Mouse (Mus musculus) liver, embryonic 12.5 days (tissue): ENCODE measurements around the gene Rab3il1. TPM values are rescaled to one million over a fixed set of nuclear protein-coding genes. Genes with fewer than 3 reads are reported as not detected.
A peak's percentile ranks its signal among the peaks of the same experiment; 100 is the strongest.

Source experiments
- ATAC-seq: fragments of 200-750 bp; cut with Nextera tagmentation; 2 replicates; pipeline ENCODE4 v1.8.0; 2017; ENCODE audit warnings: moderate number of reproducible peaks, mild to moderate bottlenecking, moderate library complexity
- H3K27ac ChIP-seq: fragments of 300-500 bp; sonication (generic); 2 replicates; pipeline ENCODE4 v1.5.1; 2016; ENCODE audit warnings: mild to moderate bottlenecking
- H3K27me3 ChIP-seq: fragments of 300-500 bp; sonication (generic); replicated peaks from 2 replicates; pipeline ENCODE4 v1.6.1; 2016; ENCODE audit warnings: mild to moderate bottlenecking, moderate library complexity
- H3K36me3 ChIP-seq: fragments of 300-500 bp; sonication (generic); 2 replicates; pipeline ENCODE4 v1.6.1; 2016; ENCODE audit warnings: mild to moderate bottlenecking, moderate library complexity
- H3K4me1 ChIP-seq: fragments of 300-500 bp; sonication (generic); 2 replicates; pipeline ENCODE4 v1.6.1; 2016
- H3K4me2 ChIP-seq: fragments of 300-500 bp; sonication (generic); 2 replicates; pipeline ENCODE4 v1.6.1; 2016; ENCODE audit warnings: mild to moderate bottlenecking, moderate library complexity
- H3K4me3 ChIP-seq: fragments of 300-500 bp; sonication (generic); 2 replicates; pipeline ENCODE4 v1.5.1; 2016; ENCODE audit warnings: mild to moderate bottlenecking, moderate library complexity
- H3K9ac ChIP-seq: fragments of 300-500 bp; sonication (generic); 2 replicates; pipeline ENCODE4 v1.6.1; 2016; ENCODE audit warnings: mild to moderate bottlenecking, moderate library complexity
- H3K9me3 ChIP-seq: fragments of 300-500 bp; sonication (generic); replicated peaks from 2 replicates; pipeline ENCODE4 v1.6.1; 2016; ENCODE audit warnings: mild to moderate bottlenecking, moderate library complexity
- WGBS: fragments of 180-500 bp; shearing (Covaris S2); methylation state at CpG from one replicate; pipeline ENCODE4 v1.1.7; 2016; ENCODE audit not compliant: insufficient replicate concordance; 5-methylcytosine and 5-hydroxymethylcytosine counted together
- polyA plus RNA-seq: library from polyadenylated mRNA; unstranded; fragments of >200 nt; fragmentation: Nextera tagmentation; extraction: Ambion mirVana; gene quantifications from 2 replicates; pipeline ENCODE4 v1.2.1, GENCODE M21; 2016

The Rab3il1 gene
- polyA plus RNA-seq, 1 experiment from 2014 or later = 191 TPM

- Histone ChIP-seq H3K4me2 (no peak overlapping the region), H3K27me3 (peaks cover 19% of the 10 kb centered on the region; the same call in 1 of the 2 replicates), H3K9me3 (0 out of 2 replicates have a peak, but pooled peaks cover 4% of the 10 kb centered on the region), H3K4me1 (peaks cover 22% of the 10 kb centered on the region), H3K36me3 (no peaks in the 10 kb centered on the region), H3K27ac (no peak overlapping the region), H3K9ac (no peak overlapping the region), H3K4me3 (no peak overlapping the region)
- 59% methylated on average over 12 of the region's 12 CpGs for WGBS
- no peak for ATAC-seq
These were observed 4.0 kb upstream of the Rab3il1 start for GRCm38 (mm10) chr19:9997204-9998062.

- ATAC-seq = no peak
- Histone ChIP-seq H3K27me3 (peaks cover 19% of the 10 kb centered on the region; the same call in 1 of the 2 replicates), H3K27ac (no peak overlapping the region), H3K9ac (no peak overlapping the region), H3K9me3 (0 out of 2 replicates have a peak, but pooled peaks cover 5% of the 10 kb centered on the region), H3K4me1 (peaks cover 16% of the 10 kb centered on the region), H3K36me3 (no peaks in the 10 kb centered on the region), H3K4me2 (no peak overlapping the region), H3K4me3 (no peak overlapping the region)
- 68% methylated on average over 2 of the region's 2 CpGs for WGBS
These were observed 3.4 kb upstream of the Rab3il1 start for GRCm38 (mm10) chr19:9998063-9998416.

GRCm38 (mm10) chr19:9998736-9999486, 2.6 kb upstream of the Rab3il1 start:
- Histone ChIP-seq H3K4me1 (peaks cover 10% of the 10 kb centered on the region), H3K9ac (no peak overlapping the region), H3K4me2 (no peak overlapping the region), H3K4me3 (no peak overlapping the region), H3K9me3 (0 out of 2 replicates have a peak, but pooled peaks cover 5% of the 10 kb centered on the region), H3K27ac (no peak overlapping the region), H3K36me3 (no peaks in the 10 kb centered on the region), H3K27me3 (peaks cover 19% of the 10 kb centered on the region; the same call in 1 of the 2 replicates)
- 55% methylated on average over 13 of the region's 13 CpGs for WGBS
- no peak for ATAC-seq

- Histone ChIP-seq H3K4me3 (no peak overlapping the region), H3K4me1 (peaks cover 14% of the 10 kb centered on the region), H3K9ac (no peak overlapping the region), H3K27ac (no peak overlapping the region), H3K9me3 (0 out of 2 replicates have a peak, but pooled peaks cover 5% of the 10 kb centered on the region), H3K27me3 (peaks cover 19% of the 10 kb centered on the region; the same call in 1 of the 2 replicates), H3K4me2 (no peak overlapping the region), H3K36me3 (no peaks in the 10 kb centered on the region)
- 17% methylated on average over 3 of the region's 3 CpGs for WGBS
- peak; percentile 56; the same call in 1 of the 2 replicates for ATAC-seq
These were observed 1.1 kb upstream of the Rab3il1 start for GRCm38 (mm10) chr19:10000330-10000729.

- Histone ChIP-seq H3K9me3 (0 out of 2 replicates have a peak, but pooled peaks cover 5% of the 10 kb centered on the region), H3K4me3 (no peak overlapping the region), H3K36me3 (no peaks in the 10 kb centered on the region), H3K27me3 (0 out of 2 replicates have a peak, but pooled peaks cover 9% of the 10 kb centered on the region), H3K27ac (no peak overlapping the region), H3K4me1 (0 out of 2 replicates have a peak, but pooled peaks cover 4% of the 10 kb centered on the region), H3K4me2 (no peak overlapping the region), H3K9ac (no peak overlapping the region)
- no peak for ATAC-seq
- 89% methylated on average over 1 of the region's 1 CpGs for whole genome bisulfite sequencing
These were observed 2.2 kb downstream of the Rab3il1 start for GRCm38 (mm10) chr19:10003696-10004095.

DNA sequence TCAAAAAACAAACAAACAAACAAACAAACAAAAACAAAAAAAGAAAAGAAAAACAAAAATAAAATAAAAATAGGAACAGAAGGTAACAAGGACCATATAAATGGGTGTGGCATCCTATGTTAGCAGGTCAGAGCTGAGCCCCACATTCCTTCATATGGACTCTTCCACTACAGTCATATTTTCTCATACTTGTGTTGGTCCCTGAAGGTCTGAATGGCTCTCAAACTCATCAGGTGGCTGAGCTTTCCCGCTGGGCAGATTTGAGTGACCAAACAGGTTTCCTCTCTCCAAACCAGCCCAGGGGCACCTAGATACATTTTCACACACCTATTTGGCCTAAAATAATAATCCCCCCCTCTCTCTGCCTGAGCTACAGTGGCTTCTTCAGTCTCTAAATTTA, 9.9 kb downstream of the Rab3il1 start:
- Histone ChIP-seq H3K9me3 (no peaks in the 10 kb centered on the region), H3K4me1 (peaks cover 67% of the 10 kb centered on the region), H3K27ac (no peak overlapping the region), H3K4me3 (no peak overlapping the region), H3K4me2 (no peak overlapping the region), H3K36me3 (peaks cover 2% of the 10 kb centered on the region), H3K9ac (no peak overlapping the region), H3K27me3 (no peaks in the 10 kb centered on the region)
- 88% methylated on average over 1 of the region's 1 CpGs for WGBS
- no peak for ATAC-seq

- peak overlapping the region; percentile 98 for H3K4me2 ChIP-seq
- no peak for ATAC-seq
- 59% methylated on average over 6 of the region's 6 CpGs for WGBS
These were observed 11.4 kb downstream of the Rab3il1 start for GRCm38 (mm10) chr19:10012827-10013278.

GRCm38 (mm10) chr19:10013348-10013747, 11.9 kb downstream of the Rab3il1 start:
- ATAC-seq = no peak
- H3K27ac ChIP-seq = peak overlapping the region; percentile 98
- peak overlapping the region; percentile 98 for H3K4me2 ChIP-seq
- no peaks in the 10 kb centered on the region for H3K9me3 ChIP-seq
- peak overlapping the region; percentile 75 for H3K4me3 ChIP-seq
- H3K36me3 ChIP-seq = peaks cover 9% of the 10 kb centered on the region
- H3K9ac ChIP-seq = peak overlapping the region; percentile 93
- WGBS = 35% methylated on average over 3 of the region's 3 CpGs
- H3K27me3 ChIP-seq = no peaks in the 10 kb centered on the region
- peaks cover 84% of the 10 kb centered on the region for H3K4me1 ChIP-seq

More at GRCm38 (mm10) chr19:10012827-10013278, 11.4 kb downstream of the Rab3il1 start:
- Histone ChIP-seq H3K9me3 (no peaks in the 10 kb centered on the region), H3K27me3 (no peaks in the 10 kb centered on the region), H3K36me3 (peaks cover 7% of the 10 kb centered on the region), H3K9ac (peak overlapping the region; percentile 93), H3K4me1 (peaks cover 82% of the 10 kb centered on the region), H3K4me3 (no peak overlapping the region), H3K27ac (peak overlapping the region; percentile 98)

- Histone ChIP-seq H3K4me3 (peak overlapping the region; percentile 75), H3K4me2 (peak overlapping the region; percentile 98), H3K27ac (peak overlapping the region; percentile 98), H3K36me3 (peaks cover 15% of the 10 kb centered on the region), H3K4me1 (peaks cover 90% of the 10 kb centered on the region), H3K27me3 (no peaks in the 10 kb centered on the region), H3K9me3 (no peaks in the 10 kb centered on the region), H3K9ac (peak overlapping the region; percentile 93)
- ATAC-seq = peak; percentile 52
- WGBS = 19% methylated on average over 5 of the region's 5 CpGs
These were observed 12.4 kb downstream of the Rab3il1 start for GRCm38 (mm10) chr19:10013913-10014312.

DNA sequence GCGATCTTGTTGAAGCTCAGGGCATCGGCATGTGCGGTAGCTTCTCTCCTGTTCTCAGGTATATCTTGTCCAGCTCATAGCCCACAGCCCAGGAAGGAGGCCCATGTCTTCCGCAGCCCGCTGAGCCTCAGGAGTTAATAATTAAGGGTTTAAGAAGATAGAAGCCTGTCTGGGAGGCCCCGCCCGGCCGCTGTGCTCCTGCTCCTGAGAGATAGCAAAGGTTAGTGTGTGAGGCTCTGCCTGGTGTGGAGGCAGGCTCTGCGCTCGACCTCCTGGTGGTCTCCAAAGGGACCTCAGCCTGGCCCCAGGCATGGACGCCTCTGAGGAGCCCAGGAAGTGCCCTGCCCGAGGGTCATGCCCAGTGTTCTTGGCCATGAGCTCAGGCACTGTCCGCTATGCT, 13.4 kb downstream of the Rab3il1 start:
- peak overlapping the region; percentile 75 for H3K4me3 ChIP-seq
- no peaks in the 10 kb centered on the region for H3K9me3 ChIP-seq
- peak; percentile 81 for ATAC-seq
- WGBS = 15% methylated on average over 13 of the region's 13 CpGs
- H3K9ac ChIP-seq = peak overlapping the region; percentile 93
- H3K4me2 ChIP-seq = peak overlapping the region; percentile 98
- peak overlapping the region; percentile 98 for H3K27ac ChIP-seq
- no peaks in the 10 kb centered on the region for H3K27me3 ChIP-seq
- H3K4me1 ChIP-seq = peaks cover 93% of the 10 kb centered on the region
- peaks cover 24% of the 10 kb centered on the region for H3K36me3 ChIP-seq

- Histone ChIP-seq H3K4me1 (peaks cover 92% of the 10 kb centered on the region), H3K9ac (peak overlapping the region; percentile 93), H3K4me2 (peak overlapping the region; percentile 98), H3K36me3 (peaks cover 28% of the 10 kb centered on the region), H3K9me3 (no peaks in the 10 kb centered on the region), H3K27me3 (no peaks in the 10 kb centered on the region), H3K27ac (peak overlapping the region; percentile 98), H3K4me3 (peak overlapping the region; percentile 75)
- ATAC-seq = no peak
- whole genome bisulfite sequencing = 15% methylated on average over 4 of the region's 4 CpGs
These were observed 14.0 kb downstream of the Rab3il1 start for GRCm38 (mm10) chr19:10015442-10015841.
